Mouse (Mus musculus) forebrain, embryonic 16.5 days (tissue): ENCODE measurements around the gene Prrc2b. TPM values are rescaled to one million over a fixed set of nuclear protein-coding genes. Genes with fewer than 3 reads are reported as not detected.

ENCODE experiments used
- ATAC-seq: fragments of 200-750 bp; cut with Nextera tagmentation; 2 replicates; pipeline ENCODE4 v1.8.0; 2017; ENCODE audit warnings: mild to moderate bottlenecking, moderate library complexity
- H3K27ac ChIP-seq: fragments of 300-500 bp; sonication (generic); 2 replicates; pipeline ENCODE4 v1.5.1; 2014; ENCODE audit warnings: low read length, control low read depth
- H3K27me3 ChIP-seq: fragments of 300-500 bp; sonication (generic); replicated peaks from 2 replicates; pipeline ENCODE4 v1.6.1; 2014; ENCODE audit warnings: low read length; ENCODE audit not compliant: control insufficient read depth, insufficient read depth
- H3K36me3 ChIP-seq: fragments of 300-500 bp; sonication (generic); 2 replicates; pipeline ENCODE4 v1.6.1; 2014; ENCODE audit not compliant: control insufficient read depth, insufficient read depth
- H3K4me1 ChIP-seq: fragments of 300-500 bp; sonication (generic); replicated peaks from 2 replicates; pipeline ENCODE4 v1.6.1; 2014; ENCODE audit warnings: low read length; ENCODE audit not compliant: control insufficient read depth, insufficient read depth
- H3K4me2 ChIP-seq: fragments of 300-500 bp; sonication (generic); 2 replicates; pipeline ENCODE4 v1.6.1; 2014; ENCODE audit warnings: mild to moderate bottlenecking, low read length, control low read depth
- H3K4me3 ChIP-seq: fragments of 300-500 bp; sonication (generic); replicated peaks from 2 replicates; pipeline ENCODE4 v1.5.1; 2014; ENCODE audit warnings: mild to moderate bottlenecking, low read length, control low read depth
- H3K9ac ChIP-seq: fragments of 300-500 bp; sonication (generic); replicated peaks from 2 replicates; pipeline ENCODE4 v1.6.1; 2014; ENCODE audit warnings: low read depth, low read length, control low read depth
- H3K9me3 ChIP-seq: fragments of 300-500 bp; sonication (generic); 2 replicates; pipeline ENCODE4 v1.6.1; 2016; ENCODE audit warnings: low read length; ENCODE audit not compliant: control insufficient read depth
- WGBS: fragments of 180-500 bp; shearing (Covaris S2); extraction: QIAGEN DNeasy Blood & Tissue Kit; methylation state at CpG from one replicate; pipeline ENCODE4 v1.1.7; 2014; 5-methylcytosine and 5-hydroxymethylcytosine counted together
- polyA plus RNA-seq: library from polyadenylated mRNA; unstranded; fragments of >200 nt; fragmentation: Nextera tagmentation; extraction: Ambion mirVana; gene quantifications from 2 replicates; pipeline ENCODE4 v1.2.1, GENCODE M21; 2015

Prrc2b gene
- polyA plus RNA-seq, 1 experiment from 2014 or later, result 84.7 TPM

DNA sequence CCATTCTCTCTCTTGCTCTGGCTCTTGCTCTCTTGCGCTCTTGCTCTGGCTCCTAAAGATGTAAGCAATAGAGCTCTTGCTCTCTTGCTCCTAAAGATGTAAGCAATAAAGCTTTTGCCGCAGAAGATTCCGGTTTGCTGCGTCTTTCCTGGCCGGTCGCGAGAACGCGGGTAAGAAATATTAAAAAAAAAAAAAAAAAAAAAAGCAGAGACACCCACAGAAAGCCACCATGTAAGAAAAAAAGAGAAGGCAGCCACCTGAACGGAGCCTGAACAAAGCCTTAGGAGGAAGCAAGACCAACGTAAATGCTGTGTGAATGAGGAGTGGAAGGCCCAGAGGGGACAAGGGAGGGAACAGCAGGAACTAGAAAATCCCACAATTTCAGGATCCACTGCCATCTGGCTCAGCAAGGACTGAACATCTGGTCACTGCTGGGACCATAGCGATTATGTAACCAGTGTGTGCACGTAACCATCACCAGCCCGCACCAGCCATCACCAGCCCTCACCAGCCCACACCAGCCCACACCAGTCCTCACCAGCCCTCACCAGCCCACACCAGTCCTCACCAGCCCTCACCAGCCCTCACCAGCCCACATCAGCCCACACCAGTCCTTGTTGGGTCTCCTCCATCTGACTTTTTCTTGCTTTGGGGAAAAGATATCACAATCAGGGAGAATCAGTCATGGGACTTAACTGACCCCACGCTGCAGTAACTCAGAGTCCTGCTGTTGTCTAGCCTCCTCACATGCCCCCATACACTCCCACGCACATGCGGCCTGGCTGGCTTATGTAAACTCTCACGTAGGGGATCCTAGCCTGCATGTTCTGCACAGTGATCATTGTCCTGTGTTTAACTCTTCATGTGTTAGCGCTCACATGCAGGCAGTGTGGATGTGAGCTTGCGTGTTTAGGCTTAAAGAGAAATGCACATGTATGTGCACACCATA is 30.8 kb upstream of the Prrc2b start:
- WGBS, result 92% methylated on average over 20 of the region's 20 CpGs
- H3K27me3 ChIP-seq, result no peaks in the 10 kb centered on the region
- no peak overlapping the region for H3K4me3 ChIP-seq

DNA sequence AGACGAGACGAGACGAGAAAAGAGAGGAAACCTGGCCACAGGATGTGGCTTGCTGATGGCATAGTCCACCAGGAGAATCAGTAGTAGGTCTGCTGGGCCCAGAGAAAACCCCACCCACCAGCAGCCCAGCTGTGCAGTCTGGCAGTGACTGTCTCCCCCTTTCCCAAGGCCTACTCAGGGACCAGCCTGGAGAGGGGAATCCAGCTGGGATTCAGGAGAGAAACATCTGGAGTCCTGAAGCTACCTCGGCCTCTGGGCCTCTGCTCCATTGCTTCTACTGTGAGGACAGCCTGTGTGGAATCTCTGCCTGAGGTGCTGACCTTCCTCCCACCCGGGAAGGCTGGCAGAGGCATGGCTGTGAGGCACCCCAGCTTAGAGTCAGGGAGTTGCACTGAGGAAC is 29.7 kb upstream of the Prrc2b start:
- 74% methylated on average over 5 of the region's 5 CpGs for WGBS
- ATAC-seq, result no peak
- no peaks in the 10 kb centered on the region for H3K27me3 ChIP-seq
- no peak overlapping the region for H3K4me3 ChIP-seq
- H3K4me2 ChIP-seq, result no peak overlapping the region
- H3K4me1 ChIP-seq, result no peaks in the 10 kb centered on the region
- H3K27ac ChIP-seq, result no peak overlapping the region
- H3K36me3 ChIP-seq, result no peaks in the 10 kb centered on the region
- H3K9me3 ChIP-seq, result no peaks in the 10 kb centered on the region
- no peak overlapping the region for H3K9ac ChIP-seq

More for the DNA sequence above, 30.8 kb upstream of the Prrc2b start:
- no peaks in the 10 kb centered on the region for H3K9me3 ChIP-seq
- no peak overlapping the region for H3K27ac ChIP-seq
- no peaks in the 10 kb centered on the region for H3K4me1 ChIP-seq
- no peak overlapping the region for H3K9ac ChIP-seq
- H3K4me2 ChIP-seq, result no peak overlapping the region
- no peak for ATAC-seq
- no peaks in the 10 kb centered on the region for H3K36me3 ChIP-seq

DNA sequence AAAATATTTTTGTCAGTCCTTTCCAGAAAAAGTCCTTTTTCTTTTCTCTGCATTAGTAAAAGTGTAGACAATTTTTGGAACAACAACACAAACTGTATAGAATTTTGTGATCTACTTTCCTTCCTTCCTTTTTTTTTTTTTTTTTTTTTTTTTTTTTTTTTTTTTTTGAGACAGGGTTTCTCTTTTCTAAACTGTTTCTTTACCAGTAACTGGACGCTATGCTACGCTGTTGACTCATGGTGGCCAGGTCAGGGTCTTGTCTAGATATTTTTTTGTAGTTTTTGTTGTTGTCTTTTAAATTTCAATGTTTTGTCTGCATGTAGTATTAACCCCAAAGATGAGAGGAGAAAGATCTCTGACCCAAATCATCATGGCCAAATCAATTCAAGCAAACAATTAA is 29.1 kb upstream of the Prrc2b start:
- Histone ChIP-seq H3K9ac (no peak overlapping the region), H3K27ac (no peak overlapping the region), H3K9me3 (no peaks in the 10 kb centered on the region), H3K4me1 (no peaks in the 10 kb centered on the region), H3K4me2 (no peak overlapping the region), H3K4me3 (no peak overlapping the region), H3K36me3 (no peaks in the 10 kb centered on the region), H3K27me3 (no peaks in the 10 kb centered on the region)
- WGBS, result 83% methylated on average over 2 of the region's 2 CpGs
- ATAC-seq, result no peak

DNA sequence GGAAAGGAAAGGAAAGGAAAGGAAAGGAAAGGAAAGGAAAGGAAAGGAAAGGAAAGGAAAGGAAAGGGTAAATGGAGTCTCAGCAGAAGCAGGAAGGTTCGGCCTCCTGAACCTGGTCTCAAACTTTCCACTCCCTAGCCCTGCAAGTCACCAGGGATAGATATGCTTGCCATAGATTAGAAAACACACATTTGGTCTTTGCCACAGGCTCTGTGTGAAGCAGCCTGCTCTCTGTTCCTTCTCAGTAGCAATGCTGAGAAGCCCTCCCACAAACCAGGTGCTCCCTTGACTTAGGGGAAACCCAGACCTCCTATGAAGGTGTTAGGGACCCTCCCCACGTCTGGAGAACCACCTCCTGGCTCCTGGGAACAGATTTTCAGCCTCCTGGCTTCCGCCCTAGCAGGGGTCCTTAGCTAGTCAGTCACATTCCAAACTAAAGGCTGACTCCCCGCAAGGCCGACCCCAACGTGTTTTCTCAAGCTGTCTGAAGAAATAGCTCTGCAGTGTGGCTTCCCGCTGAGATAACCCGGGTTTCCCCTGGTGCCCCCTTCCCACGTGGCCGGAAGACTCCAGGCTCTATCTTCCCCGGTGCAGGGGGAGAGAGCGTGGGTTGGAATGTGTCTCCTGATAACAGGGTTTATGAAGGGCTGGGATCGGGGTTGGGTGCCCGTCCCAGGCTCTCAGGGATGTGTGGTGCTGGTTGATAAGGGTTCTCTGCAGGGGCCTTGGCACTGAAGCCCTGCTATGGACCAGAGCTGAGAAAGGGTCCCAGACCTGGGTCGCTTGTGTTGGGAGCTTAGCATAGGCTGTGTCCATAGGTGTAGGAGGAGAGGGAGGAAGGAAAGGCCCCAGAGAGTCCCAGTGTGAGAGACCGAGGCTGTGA is 23.0 kb upstream of the Prrc2b start:
- H3K4me2 ChIP-seq, result no peak overlapping the region
- H3K27ac ChIP-seq, result no peak overlapping the region
- no peak for ATAC-seq
- H3K4me3 ChIP-seq, result no peak overlapping the region
- WGBS, result 37% methylated on average over 16 of the region's 16 CpGs
- H3K9me3 ChIP-seq, result no peaks in the 10 kb centered on the region
- H3K36me3 ChIP-seq, result no peaks in the 10 kb centered on the region
- no peaks in the 10 kb centered on the region for H3K4me1 ChIP-seq
- H3K27me3 ChIP-seq, result no peaks in the 10 kb centered on the region
- H3K9ac ChIP-seq, result no peak overlapping the region

DNA sequence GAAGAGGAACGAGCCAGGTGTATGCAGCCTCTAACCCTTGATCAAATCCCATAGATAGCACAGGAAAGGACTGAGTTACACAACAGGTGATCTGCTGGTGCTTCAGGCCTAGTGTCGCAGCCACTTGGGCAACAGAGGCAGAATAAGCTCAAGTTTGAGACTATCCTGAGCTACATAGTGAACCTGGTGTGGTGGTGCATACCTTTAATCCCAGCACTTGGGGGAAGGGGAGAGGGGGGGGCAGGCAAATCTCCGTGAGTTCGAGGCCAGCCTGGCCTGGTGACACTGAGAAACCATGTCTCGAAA is 22.4 kb upstream of the Prrc2b start:
- no peaks in the 10 kb centered on the region for H3K9me3 ChIP-seq
- H3K9ac ChIP-seq, result no peak overlapping the region
- no peak overlapping the region for H3K4me3 ChIP-seq
- H3K4me2 ChIP-seq, result no peak overlapping the region
- H3K4me1 ChIP-seq, result no peaks in the 10 kb centered on the region
- WGBS, result 86% methylated on average over 5 of the region's 5 CpGs
- no peaks in the 10 kb centered on the region for H3K27me3 ChIP-seq
- H3K27ac ChIP-seq, result no peak overlapping the region
- ATAC-seq, result no peak
- H3K36me3 ChIP-seq, result no peaks in the 10 kb centered on the region

DNA sequence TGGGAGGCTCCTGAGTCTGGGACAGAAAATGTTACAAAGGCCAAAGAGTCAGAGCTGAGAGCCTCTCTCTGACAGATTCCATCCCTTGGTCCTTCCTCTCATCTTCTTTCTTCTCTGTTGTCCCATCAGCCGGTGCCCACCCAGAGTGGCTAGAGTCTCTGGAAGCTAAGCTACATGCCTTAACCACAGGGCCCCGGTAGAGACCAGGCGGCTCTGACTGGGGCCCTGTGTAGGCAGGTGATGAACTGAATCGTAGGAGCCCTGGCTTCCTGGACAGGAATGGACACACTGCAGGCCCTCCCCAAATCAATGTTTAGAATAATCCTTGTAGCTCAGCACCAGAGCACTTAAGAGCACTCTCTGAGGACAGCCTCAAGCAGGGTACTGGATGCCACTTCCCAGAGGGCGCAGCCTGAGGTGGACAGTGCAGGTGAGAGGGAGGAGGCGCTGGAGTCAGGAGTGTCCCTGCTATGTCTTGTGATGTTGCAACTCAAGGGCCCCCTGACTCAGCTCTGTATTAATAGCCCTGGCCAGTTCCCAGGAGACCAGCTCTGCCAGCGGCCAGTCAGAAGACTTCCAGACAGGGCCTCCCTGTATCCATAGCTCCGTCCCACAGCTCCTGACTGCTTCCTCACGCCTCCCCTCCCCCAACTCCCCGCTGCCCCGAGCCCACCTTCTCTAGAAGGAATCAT is 21.4 kb upstream of the Prrc2b start:
- Histone ChIP-seq H3K4me3 (no peak overlapping the region), H3K27me3 (no peaks in the 10 kb centered on the region), H3K9me3 (no peaks in the 10 kb centered on the region), H3K4me2 (no peak overlapping the region), H3K36me3 (no peaks in the 10 kb centered on the region), H3K4me1 (no peaks in the 10 kb centered on the region), H3K9ac (no peak overlapping the region), H3K27ac (no peak overlapping the region)
- 59% methylated on average over 11 of the region's 11 CpGs for WGBS
- ATAC-seq, result no peak

DNA sequence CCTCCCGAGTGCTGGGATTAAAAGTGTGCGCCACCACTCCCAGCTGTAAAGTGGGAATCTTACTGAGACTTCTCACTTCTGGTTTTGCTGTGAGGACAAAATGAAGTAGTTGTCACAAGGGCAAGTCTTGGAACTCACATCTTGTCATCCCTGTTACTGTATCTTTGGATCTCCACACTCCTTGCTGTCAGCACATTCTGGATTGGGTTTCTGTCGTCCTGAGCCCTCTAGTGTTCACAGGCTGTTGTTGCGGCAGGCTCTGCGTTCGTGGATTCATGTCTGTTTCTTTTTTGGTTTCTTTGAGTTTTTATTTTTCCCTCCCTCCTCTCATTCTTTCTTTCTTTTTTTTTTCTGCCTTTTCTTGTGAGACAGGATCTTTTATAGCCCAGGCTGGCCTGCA is 20.4 kb upstream of the Prrc2b start:
- WGBS, result 35% methylated on average over 6 of the region's 6 CpGs
- no peak for ATAC-seq

DNA sequence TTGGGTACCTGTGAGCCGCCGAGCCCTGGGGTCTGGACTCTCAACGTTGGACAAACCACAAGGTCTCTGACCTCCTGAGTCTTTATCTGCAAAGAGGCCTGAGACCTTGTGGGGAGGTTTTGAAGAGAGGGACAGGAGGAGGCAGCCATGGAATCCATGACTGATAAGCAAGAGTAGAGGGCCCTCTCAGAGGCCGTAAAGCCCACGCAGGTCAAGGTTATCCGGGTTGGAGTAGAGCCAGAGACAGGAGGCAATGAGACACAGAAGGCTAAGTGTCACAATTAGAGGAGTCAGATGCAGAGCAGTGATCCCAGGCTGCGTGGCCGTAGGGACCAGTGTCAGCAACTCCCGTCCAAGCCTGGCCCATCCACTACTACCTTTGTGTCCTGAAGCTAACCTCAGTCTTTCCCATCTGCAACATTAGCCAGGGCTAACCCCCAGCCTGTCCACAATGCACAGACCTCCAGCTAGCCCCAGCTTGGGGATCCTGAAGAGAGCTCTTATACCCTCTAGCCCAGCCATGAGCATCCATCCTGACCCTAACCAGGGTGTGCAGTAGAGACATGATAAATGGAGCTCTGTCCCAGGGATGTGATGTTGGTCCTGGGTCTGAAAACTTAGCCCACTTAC is 19.6 kb upstream of the Prrc2b start:
- H3K27ac ChIP-seq, result no peak overlapping the region
- H3K27me3 ChIP-seq, result no peaks in the 10 kb centered on the region
- H3K4me3 ChIP-seq, result no peak overlapping the region
- H3K9ac ChIP-seq, result no peak overlapping the region
- H3K36me3 ChIP-seq, result no peaks in the 10 kb centered on the region
- H3K4me1 ChIP-seq, result no peaks in the 10 kb centered on the region
- H3K9me3 ChIP-seq, result no peaks in the 10 kb centered on the region
- ATAC-seq, result no peak
- WGBS, result 87% methylated on average over 9 of the region's 9 CpGs
- no peak overlapping the region for H3K4me2 ChIP-seq

More for the DNA sequence above, 20.4 kb upstream of the Prrc2b start:
- no peaks in the 10 kb centered on the region for H3K9me3 ChIP-seq
- H3K27me3 ChIP-seq, result no peaks in the 10 kb centered on the region
- no peak overlapping the region for H3K9ac ChIP-seq
- H3K4me3 ChIP-seq, result no peak overlapping the region
- H3K36me3 ChIP-seq, result no peaks in the 10 kb centered on the region
- no peak overlapping the region for H3K4me2 ChIP-seq
- H3K27ac ChIP-seq, result no peak overlapping the region
- H3K4me1 ChIP-seq, result no peaks in the 10 kb centered on the region
